Mouse (Mus musculus) olfactory bulb, adult 2 months (tissue): ENCODE data around the gene Hapln3.

ENCODE experiments used
- CTCF ChIP-seq: fragments of 200-500 bp; IDR thresholded peaks from 2 replicates; pipeline ENCODE4 v1.5.1; 2012; ENCODE audit warnings: low read depth, mild to moderate bottlenecking, low read length, moderate library complexity; ENCODE audit not compliant: insufficient read depth
- POLR2A ChIP-seq: fragments of 200-500 bp; IDR thresholded peaks from 2 replicates; pipeline ENCODE4 v1.6.1; 2012; ENCODE audit warnings: mild to moderate bottlenecking, low read depth, low read length, moderate library complexity; ENCODE audit not compliant: insufficient read depth

DNA sequence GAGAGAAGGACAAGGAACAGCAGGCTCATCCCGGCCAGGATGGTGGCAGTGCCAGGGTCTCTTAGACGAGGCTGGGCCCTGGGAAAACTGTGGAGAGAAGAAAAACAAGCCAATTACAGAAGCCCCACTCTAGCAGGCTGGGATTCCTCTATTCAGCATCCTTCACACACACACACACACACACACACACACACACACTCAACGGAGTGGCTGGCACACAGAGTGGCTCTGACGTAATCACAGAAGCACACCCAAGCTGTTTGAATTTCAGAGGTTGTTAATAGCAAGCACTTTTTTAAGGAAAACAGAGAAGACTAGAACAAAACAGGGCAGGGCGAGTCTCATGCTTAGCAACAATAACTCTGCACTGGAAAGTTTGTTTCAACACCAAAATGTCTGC, 7.4 kb downstream of the Hapln3 start:
- TF ChIP-seq CTCF: no peak
- TF ChIP-seq POLR2A: no peak
